Mouse (Mus musculus): ENCODE data around the gene Klk1b1.
"Not testable (repeated sequence)": the region's sequence is repeated elsewhere in the genome, so short reads cannot be mapped to it uniquely, and the experiment has no call there.

The Klk1b1 gene

DNA sequence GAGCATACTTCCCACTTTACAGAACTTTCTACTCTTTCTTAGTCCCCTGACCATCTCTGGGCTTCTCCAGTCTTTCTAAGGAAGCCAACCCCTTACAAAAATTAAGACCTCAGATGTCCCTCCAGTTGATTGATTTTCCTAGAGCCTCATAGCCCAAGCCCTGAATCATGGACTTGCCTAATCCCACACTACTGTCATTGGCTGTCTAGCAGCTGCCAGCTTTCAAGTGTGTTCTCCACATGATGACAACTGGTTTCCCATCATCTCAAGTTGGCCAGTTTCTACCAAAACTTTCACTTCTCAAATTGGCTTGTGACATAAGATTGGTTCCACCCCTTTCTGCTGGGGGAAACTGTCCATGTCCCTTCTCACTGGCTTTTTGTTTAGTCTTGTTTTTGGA lies 38.3 kb downstream of the Klk1b1 start:
- DNase-seq (ENCODE audit: low spot score), result no peak

DNA sequence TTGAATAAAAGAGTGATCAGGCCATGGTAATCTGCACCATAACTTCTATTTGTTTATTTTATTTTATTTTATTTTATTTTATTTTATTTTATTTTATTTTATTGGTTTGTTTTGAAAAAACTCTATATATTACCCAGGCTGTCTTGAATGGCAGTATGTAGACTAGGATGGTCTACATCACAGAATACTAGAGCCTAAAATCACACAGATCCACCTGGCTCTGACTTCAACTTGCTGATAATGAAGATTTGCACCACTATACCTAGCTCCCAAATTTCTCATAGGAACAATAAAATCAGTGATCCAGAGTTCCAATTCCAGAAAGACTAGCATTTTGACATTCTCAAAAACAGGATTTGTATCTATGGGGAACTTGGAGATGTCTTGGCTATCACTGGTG lies 45.3 kb downstream of the Klk1b1 start, which contains the start of gene Klk1b26:
Gene Klk1b26 (plus strand): TSS at position 301 of the 400 bp plus-strand sequence.
- DNase-seq (ENCODE audit: low spot score), result not testable (repeated sequence)

DNA sequence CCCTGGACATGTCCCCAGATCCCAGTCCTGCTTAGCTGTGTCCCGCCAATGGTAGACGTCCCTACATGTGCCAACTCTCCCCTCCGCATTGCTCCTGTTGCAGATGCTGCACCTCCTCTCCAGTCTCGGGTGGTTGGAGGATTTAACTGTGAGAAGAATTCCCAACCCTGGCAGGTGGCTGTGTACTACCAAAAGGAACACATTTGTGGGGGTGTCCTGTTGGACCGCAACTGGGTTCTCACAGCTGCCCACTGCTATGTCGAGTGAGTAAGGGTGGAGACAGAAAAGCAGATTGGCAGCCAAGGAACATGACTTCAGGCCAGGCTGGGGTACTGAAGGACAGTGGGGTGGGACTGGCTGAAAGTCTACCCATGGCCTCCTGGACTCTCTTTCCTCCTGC lies 48.1 kb downstream of the Klk1b1 start:
- not testable (repeated sequence) for DNase-seq (ENCODE audit: low spot score)

DNA sequence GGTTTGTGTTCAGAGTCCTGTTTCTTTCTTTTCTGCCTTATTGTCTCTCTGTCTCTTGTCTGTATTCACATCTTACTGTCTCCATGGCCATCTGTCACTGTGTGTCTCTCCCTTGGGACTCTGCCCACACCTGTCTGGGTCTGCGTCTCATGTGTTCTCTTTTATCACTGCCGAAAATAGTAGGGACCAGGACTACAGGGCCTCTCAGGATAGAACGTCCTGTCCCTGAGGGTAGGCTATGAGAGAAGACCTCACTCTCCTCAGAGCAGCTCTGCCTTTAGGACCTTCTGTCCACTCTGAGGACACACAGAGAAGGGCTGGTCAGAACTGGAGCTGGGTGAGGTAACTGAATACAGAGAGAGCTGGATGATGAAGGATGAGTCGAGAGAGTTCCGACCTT lies 48.5 kb downstream of the Klk1b1 start:
- DNase-seq (ENCODE audit: low spot score), result no peak

Data from testis, postnatal 10 days (tissue).